20 mouse cellular contexts compared by ENCODE assay signal in the genomic region with DNA sequence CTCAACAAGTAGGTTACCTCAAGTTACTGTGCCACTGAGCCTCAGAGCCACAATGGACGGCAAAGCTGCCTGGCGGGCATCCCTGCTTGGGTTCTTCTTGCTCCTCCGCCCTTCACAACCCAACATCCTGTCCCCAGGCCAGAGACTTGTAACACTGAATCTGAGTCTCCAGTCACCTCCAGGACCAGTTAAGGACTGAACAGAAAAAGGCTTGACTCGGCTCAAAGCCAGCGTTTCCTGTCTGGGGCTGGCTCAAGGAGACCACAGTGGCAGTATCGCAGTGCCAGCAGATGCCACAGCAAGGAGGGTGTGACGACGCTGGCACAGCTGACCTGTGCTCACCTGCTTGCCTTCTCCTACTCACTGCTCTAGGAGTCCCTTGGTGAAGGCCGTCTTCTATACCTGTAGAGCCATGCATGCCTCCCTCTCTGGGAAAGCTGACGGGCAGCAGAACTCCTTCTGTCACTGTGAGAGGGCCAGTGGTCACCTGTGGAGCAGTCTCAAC. TPM values are rescaled to one million over a fixed set of nuclear protein-coding genes. Genes with fewer than 3 reads are reported as not detected.
"Had no signal": no experiment of that assay in that cellular context is flagged by ENCODE, and none has a peak within 500 bp of the region (broad histone marks: within the 10 kb centered on the region; RNA-seq: fewer than 3 reads in every experiment).

No protein-coding gene starts in this region.

- H3K4me3 ChIP-seq: limb, embryonic 15.5 days; liver, embryonic 15.5 days; midbrain, embryonic 15.5 days had no signal

- H3K4me2 ChIP-seq: limb, embryonic 15.5 days; liver, embryonic 15.5 days; lung, embryonic 14.5 days; midbrain, embryonic 11.5 days; midbrain, embryonic 15.5 days had no signal

- DNase-seq: kidney, adult 9 months; kidney, postnatal 36 days; layer of hippocampus, adult 9-11 months; layer of hippocampus, postnatal 36 days; lung, embryonic 14.5 days; lung, postnatal 10 days; lung, postnatal 4 days; right cerebral cortex, adult 18-20 months; right cerebral cortex, postnatal 25 days; thymus, postnatal 36 days had no signal

- H3K27me3 ChIP-seq: limb, embryonic 15.5 days; liver, embryonic 15.5 days; midbrain, embryonic 15.5 days had no signal

- H3K4me1 ChIP-seq: limb, embryonic 15.5 days; midbrain, embryonic 15.5 days had no signal

- H3K27ac ChIP-seq: kidney, postnatal 0 days; limb, embryonic 15.5 days; liver, embryonic 15.5 days; midbrain, embryonic 15.5 days had no signal

- H3K9ac ChIP-seq: limb, embryonic 15.5 days; liver, embryonic 15.5 days; lung, embryonic 14.5 days; midbrain, embryonic 15.5 days had no signal

- H3K9me3 ChIP-seq: limb, embryonic 15.5 days; liver, embryonic 15.5 days; midbrain, embryonic 15.5 days had no signal

- ATAC-seq: intestine, postnatal 0 days; midbrain, embryonic 15.5 days had no signal

RNA-seq across cellular contexts. Expression of gene Shisa8, which starts 15.3 kb away (rescaled TPM):
- total RNA-seq: monocyte, adult 5-6 weeks had no signal
- polyA plus RNA-seq: intestine, postnatal 0 days; stomach, embryonic 16.5 days had no signal

RNA-seq across cellular contexts. Expression of gene Tnfrsf13c, which starts 26.9 kb away (rescaled TPM):
- polyA plus RNA-seq: intestine, postnatal 0 days; limb, embryonic 11.5 days; lung, embryonic 14.5 days had no signal

RNA-seq across cellular contexts. Expression of gene Cenpm, which starts 47.2 kb away (rescaled TPM):
- total RNA-seq: monocyte, adult 5-6 weeks had no signal

RNA-seq across cellular contexts. Expression of gene 1500009C09Rik, which starts 54.9 kb away (rescaled TPM):
- total RNA-seq: monocyte, adult 5-6 weeks had no signal
- polyA plus RNA-seq: intestine, postnatal 0 days; kidney, postnatal 0 days; limb, embryonic 11.5 days; limb, embryonic 15.5 days; liver, embryonic 15.5 days; lung, embryonic 14.5 days; stomach, embryonic 16.5 days; thymus, postnatal 0 days had no signal
